Mouse (Mus musculus): ENCODE data around the gene Nfkbid.

Gene Nfkbid

DNA sequence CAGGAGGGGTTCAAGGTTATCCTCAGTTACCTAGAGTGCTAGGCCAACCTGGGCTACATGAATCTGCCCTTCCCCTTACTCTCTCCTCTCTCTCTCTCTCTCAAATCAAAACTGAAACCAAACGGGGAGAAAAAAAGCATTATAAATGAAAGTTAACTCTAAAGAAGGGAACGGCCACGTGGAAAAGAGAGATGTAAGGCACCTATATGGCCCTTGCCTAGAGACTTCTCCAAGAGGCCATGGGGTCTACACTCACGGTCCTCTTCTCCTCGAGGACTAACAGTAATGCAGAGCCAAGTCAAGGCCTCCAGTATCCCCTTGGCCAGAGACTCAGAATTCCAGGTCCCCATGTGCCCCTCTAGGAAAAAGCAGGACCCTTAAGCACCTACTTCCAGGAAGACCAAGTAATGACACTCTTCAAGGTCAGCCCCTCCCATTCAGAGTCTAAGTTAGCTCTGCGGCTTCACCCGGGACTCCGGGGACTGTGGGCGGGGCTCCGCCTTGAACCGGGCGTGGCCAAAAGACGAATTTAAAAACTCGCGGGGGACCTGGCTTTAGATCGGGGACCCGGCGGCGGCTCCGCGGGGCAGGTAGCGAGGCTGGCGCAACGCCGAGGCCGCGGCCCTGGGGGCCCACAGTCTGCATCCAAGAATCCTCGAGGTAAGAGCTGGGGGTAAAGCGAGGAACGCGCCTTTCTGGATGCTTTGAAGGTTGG is at the start of gene Nfkbid:
TSS of gene Nfkbid (plus strand) at position 558 of the 715 bp plus-strand sequence.
- DNase-seq = peak; percentile 93 to 97

GRCm38 (mm10) chr7:30373501-30373962 is 48.0 kb upstream of the Nfkbid start:
- peak; percentile 82 to 85 for DNase-seq

GRCm38 (mm10) chr7:30380061-30380460 is 41.5 kb upstream of the Nfkbid start:
- no peak for DNase-seq

DNA sequence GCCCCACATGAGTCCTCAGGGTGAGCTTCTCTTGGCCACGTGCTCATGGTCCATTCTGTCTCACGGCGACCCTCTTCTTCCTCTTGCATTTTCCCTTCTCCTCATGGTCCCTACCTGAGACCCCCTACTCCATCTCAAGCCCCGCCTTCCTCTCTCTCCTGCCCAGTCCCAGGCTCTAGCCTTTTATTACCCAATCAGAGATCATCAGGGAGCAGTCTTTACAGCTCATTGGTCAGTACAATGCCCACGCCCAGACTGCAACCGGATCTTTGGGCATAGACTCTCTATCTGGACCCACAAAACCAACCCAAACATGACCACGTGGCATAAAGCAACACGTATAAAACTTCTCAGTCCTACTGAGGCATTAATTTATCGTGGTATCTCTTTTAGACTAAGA is 37.4 kb upstream of the Nfkbid start:
- DNase-seq = no peak

DNA sequence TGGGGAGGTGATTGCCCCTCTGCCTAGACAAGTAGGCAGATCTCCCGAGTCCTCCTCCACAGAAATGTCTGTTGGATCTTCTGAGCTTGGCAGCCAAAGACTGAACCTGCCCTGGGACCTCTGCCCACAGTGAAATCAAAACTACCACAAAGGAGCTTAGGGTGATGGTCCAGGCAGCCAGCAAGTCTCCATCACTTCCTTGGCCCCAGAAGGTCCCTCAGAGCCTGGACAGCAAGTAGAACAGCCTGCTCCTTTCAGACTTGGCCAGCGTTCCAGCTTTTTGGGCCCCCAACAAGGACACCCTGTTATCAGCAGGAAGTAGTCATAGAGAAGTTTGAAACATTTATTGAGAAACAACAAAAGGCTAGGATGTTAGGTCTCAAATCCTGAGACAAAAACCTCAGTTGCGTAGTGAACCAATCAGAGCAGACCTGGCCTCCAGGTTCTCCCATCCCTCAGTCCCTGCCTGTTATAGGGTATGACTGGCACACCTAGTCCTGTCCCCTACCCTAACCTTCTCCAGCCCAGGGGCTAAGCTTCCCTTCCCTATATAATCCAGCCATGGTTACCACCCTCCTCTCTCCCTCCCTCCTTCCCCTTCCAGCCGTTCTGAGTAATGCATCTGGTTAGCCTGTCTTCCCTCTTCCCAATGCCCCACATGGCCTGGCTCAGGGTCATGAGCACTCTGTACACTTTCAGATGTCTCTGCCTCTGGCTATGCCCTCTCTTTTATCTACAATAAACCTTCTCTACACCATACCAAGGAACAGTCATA is 28.6 kb upstream of the Nfkbid start:
- no peak for DNase-seq

- no peak for DNase-seq
Measured at GRCm38 (mm10) chr7:30393631-30394030, 27.9 kb upstream of the Nfkbid start.

DNA sequence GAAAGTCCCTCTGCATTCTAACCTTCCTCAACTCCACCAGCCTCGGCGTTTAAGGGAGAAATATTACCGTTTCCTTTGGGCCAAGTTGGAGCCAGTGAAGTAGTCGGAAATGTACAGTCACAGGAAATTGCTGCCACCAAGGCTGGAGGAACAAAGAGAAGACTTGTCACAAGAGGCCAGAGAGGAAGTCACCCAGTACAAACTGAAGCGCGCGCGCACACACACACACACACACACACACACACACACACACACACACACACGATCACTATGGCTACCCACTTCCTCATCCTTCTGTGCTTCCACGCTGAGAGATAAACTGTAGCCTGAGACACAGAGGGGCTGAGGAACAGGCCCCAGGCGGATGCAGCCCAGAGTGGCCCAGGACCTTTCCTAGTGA is 27.2 kb upstream of the Nfkbid start:
- DNase-seq = peak; percentile 63 to 66

DNA sequence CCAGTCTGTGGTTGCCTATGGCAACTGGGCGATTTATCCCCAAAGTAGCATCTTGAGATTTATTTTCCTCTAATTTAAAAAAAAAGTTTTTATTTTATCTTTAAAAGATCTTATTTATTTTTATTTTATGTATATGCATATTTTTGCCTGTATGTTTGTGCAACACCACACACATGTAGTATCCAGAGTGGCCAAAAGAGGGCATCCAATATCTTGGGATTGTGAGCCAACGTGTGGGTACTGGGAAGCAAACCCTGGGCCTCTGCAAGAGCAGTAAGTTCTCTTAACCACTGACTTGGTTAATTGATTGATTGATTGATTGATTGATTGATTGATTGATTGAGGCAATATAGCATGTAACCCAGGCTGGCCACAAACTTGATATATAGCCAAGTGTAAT is 26.7 kb upstream of the Nfkbid start:
- peak in 1 of 2 experiments; percentile 44 for DNase-seq

DNA sequence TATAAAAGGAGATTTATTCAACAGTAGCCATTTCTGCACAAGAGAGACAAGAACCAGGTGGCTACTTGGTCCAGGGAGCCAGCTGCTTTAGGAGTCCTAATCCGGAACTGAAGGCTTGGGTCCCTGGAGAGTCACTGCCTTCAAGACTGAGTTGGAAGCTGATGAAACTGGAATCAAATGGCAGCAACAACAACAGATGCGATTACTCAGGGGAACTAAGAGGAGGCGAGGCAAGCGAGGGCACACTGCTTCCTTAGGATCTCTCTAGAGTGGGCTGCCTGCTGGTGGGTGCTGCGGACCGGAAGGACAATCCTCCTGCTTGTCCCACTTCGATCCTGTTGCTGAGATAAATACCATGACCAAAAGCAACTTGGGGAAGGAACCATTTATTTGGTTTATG is 21.9 kb upstream of the Nfkbid start:
- no peak for DNase-seq

GRCm38 (mm10) chr7:30402343-30402742 is 19.2 kb upstream of the Nfkbid start:
- DNase-seq = no peak

- DNase-seq = no peak
Measured at GRCm38 (mm10) chr7:30408639-30409038, 12.9 kb upstream of the Nfkbid start.

DNA sequence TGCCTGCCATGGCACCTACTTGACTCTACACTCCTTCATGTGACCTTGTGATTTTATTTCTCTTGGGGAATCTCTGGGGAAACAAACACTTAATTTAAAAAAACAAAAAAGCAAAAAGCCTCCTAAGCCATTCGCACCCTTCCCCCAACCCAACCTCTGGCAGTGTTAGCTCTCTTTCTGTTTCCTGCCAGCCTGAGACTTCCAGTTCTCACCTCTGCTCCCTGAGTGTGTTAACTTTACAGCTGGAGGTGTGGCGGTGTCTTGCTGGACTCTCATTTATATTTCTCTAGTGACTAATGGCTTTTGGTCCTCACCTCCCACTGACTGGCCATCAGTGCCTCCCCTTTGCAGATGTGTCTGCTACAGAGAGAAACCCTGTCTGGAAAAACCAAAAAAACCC is 11.7 kb upstream of the Nfkbid start:
- DNase-seq = no peak

GRCm38 (mm10) chr7:30411023-30411422 is 10.5 kb upstream of the Nfkbid start:
- DNase-seq = no peak

DNA sequence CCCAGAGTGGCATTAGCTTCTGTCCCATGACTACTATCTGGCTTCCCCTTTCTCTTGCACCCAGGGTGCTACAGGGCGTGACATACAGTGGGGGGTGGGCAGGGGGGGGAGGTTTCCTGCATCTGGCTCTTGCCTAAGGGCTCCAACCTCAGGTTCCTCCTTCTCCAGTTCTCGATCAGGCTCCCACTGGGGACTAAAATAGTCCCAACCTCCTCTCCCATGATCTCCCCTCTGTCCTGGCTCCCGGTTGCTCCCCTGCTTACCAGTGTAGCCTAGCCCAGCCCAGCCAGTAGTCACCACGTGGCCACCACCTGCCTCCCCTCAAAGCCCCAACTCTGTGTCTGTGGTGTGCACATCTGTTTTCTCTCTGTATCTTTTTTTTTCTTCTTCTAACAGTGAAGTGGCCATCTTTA is 8.8 kb upstream of the Nfkbid start:
- DNase-seq = peak in 1 of 2 experiments; percentile 43

DNA sequence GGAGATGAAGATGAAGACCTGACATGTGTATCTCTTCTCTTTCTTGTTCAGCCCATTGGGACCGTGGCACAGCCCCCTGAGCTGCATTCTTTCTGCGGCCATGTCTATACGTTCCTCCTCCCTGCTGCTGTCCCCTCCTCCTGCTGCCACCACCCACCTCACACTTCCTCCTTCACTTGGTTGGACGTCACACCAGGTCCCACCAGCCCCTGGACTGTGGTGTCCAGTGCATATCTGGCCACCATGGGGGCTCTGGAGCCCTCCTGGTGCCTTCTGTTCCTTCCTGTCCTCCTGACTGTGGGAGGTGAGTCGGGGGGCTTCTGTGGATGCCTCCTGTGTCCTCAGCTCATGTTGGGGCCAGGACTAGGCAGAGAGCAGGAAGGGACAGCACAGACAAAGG is 7.9 kb upstream of the Nfkbid start, which contains the start of gene Tyrobp:
TSS of gene Tyrobp (plus strand) at position 165 of the 400 bp plus-strand sequence.
- peak in 1 of 2 experiments; percentile 54 for DNase-seq

- peak in 1 of 2 experiments; percentile 44 for DNase-seq
Measured at GRCm38 (mm10) chr7:30417856-30418255, 3.7 kb upstream of the Nfkbid start.

DNA sequence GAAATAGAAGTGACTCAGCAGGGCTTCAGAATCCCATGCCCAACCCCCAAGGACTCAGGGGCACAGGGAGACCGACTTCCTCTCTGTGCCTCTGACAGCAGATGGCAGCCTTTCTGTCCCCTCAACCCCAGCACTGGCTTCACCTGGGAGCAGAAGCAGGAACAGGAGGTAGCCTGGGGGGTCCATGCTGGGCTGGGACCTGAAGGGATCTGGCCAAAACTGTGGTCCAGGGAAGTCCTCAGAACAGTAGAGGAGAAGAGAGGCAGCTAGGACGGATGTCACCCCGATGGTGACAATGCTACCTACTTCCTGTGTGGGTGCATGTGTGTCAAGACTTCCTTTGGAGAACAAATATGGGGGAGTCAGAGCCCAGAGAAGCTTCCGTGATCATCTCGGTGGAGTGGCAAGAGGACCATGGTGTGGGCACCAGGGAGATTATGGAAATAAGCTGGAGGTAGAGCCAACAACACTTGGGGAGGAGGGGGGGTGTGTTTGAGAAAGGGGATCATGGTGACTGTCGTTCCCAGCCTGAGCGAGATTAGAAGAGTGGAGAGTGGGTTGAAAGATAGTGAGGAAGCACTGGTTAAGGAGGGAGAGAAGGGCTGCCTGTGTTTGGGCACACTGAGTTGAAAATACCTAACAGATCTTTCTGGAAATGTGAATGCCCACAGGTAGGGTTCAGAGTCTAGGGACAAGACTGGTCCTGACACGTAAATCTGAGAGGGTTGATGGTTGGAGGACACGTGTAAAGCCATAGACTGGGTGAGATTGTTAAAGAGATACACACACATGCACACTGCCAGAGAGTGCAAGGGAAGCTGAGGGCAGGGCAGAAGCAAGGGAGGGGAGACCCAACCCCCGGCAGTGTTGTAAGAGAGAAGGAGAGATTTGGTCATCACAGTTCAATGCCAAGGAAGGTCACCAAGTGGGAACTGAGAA is 1.7 kb upstream of the Nfkbid start, which contains the start of gene Hcst:
TSS of gene Hcst (minus strand) at position 294 of the 939 bp plus-strand sequence.
- DNase-seq = peak; percentile 56 to 65

DNA sequence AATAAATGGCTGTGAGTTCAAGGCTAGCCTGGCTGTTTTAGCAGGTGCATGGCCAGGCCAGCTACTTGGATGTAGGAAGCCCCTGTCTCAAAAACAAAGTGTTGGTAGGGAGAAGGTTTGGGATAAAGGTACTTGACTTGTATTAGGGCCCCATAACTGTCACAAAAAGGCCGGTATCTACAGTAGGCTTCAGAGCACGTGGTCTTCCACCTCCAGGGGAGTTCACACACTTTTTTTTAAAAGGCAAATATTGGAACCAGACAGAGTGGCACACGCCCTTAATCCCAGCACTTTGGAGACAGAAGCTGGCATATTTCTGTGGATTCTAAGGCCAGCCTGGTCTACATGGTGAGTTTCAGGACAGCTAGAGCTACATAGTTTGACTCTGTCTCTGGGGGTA is 859 bp upstream of the Nfkbid start:
- DNase-seq = no peak

DNA sequence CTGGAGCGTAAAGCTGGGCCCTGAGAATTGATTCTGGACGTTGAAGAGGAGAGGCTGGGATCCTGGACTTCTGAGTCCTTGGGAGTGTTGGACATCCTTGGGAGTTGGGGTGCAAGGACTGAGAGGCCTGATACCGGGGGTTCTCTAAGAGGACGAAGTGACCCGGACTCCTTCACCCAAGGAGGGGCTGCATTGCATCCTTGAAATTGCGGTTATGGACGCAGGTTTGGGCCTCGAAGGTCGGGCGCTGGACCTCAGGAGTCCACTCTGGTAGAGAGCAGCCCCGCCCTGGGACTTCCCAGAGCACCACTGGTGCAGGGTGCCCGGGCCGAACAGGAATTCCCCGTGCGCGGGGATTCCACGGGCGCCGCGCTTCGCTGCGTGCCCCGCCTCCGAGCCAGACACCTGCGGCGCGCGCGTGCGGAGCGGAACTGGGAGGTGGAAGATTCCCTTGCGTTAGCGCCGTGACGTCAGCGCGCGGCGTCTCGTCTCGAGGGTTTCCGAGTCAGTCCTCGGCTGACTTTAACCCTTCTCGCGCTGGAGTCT is 431 bp downstream of the Nfkbid start:
- DNase-seq = peak; percentile 94 to 96

DNA sequence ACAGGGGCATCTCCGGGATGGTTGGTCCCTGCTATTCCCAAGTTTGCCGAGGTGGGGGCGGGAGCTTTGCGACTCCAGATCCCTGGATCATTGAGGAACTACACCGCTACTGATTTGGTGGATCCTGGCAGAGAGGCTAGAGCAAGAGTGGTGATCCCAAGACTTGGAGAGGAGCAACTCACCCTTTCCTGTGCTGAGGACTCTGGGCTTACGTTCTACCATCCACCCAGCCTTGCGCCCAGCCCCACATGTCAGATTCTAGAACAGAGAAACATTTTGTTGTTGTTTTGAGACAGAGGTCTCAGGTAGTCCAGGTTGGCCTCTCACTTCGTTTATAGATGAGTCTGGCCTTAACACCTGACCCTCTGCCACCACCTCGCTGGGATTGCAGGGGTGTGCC is 1.0 kb downstream of the Nfkbid start:
- no peak for DNase-seq

DNA sequence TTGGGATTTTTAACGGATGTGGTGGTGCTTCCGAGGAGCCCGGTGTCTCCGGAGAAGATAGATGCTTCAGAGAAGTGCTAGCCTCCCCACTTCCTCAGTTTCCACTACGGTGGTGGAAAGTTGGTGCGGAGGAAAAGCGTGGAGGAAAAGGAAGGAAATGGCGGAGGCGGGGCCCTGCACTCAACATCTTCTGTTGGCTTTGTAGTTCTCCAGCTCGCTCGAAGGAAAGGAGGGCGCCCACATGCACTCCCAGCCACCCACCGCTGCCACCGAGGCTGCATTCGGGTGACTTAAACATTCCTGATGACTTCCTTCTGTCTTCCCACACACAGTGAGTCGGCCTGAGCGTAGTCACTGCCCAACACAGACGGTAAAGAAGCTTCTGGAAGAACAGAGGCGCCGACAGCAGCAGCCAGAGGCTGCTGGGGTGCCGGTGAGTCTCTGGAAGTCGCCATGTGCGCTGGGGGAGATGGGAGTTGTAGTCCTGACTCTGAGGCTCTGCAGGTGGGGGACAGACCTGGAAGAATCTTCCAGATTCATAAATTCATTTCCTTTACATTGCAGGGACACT is 1.6 kb downstream of the Nfkbid start:
- peak; percentile 57 to 58 for DNase-seq

DNA sequence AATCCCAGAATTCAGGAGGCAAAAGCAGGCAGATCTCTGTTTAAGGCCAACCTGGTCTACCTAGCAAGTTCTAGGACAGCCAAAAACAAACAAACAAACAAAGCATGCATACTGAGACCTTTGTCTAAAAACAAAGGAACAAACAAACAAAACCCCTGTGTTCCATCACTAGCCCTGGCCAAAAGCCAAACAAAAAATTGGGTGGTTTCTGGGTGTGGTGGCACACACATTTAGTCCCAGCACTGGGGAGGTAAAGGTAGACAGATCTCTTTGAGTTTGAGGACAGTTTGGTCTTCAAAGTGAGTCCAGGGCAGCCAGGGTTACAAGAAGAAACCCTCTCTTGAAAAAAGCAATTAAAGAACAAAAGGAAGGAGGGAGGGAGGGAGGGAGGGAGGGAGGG is 7.8 kb downstream of the Nfkbid start:
- no peak for DNase-seq

Data from spleen, adult 18-20 months (tissue).